Mouse (Mus musculus): ENCODE data around the gene Gja8.

DNA sequence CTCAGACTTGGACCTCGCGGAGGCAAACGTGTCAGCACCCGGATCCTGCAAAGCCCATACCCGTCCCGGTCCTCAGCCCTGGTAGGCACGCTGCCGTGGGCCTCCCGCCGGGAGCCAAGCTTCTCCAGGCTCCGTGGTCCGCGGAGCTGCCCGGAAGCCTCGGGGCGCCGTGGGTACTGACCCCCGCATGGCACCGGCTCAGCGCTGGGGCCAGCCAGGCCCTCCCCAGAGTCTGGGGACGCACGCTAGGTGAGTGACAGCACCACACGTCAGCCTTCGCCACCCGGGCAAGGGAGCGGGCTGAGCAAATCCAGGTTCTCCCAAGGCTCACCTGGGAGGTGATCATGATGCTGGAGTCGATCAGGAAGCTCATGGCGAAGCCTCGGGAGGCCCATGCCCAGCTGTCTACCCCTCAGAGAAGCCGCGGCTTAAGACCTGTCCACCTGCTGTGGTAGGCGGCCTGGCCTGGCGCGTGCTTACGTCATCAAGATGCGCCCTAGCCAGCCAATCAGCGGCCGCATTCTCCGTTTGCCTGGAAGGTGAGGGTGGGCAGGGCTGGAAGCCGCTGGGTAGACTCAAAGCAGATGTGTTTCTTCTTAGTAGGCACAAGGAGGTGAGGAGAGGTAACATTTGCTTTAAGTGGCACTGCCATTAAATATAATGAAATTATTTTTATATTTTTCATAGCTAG is 20.8 kb downstream of the Gja8 start, which contains the start of gene Gpr89:
- TF ChIP-seq CTCF (IDR thresholded peaks at IDR 0.05; ENCODE audit: extremely low read depth, insufficient read depth, low read length): no peak
- TF ChIP-seq POLR2A (IDR thresholded peaks at IDR 0.05; ENCODE audit: extremely low read depth, insufficient read depth, low read length): peak; percentile 92
